Mouse (Mus musculus) T-cell, adult 2 months (primary cell): ENCODE measurements around the gene Iqcd.

ENCODE experiments used
- DNase-seq: peaks from one replicate; pipeline ENCODE4 v3.0.0; 2022; ENCODE audit warnings: low spot score

Iqcd gene

DNA sequence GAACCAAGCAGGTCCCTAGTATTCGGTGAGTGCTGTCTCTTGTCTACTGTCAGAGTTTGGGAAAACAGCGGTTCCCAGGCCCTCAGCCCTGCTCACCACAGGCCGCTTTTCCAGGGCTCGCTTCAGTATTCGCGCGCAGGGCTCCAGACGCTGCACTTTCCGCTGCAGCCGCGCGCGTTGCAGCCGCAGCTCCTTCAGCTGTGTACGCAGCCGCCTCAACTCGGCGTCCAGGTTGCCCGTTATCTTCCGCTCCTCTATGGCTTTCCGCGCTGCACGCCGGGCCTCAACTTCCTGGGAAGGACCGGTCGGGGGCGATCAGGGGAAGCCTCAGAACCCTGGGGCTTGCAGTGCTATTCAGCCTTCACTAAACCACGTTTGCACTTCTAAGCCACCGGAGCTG lies 42.3 kb downstream of the Iqcd start:
- DNase-seq = peak; percentile 20

GRCm38 (mm10) chr5:120631892-120632291 lies 43.1 kb downstream of the Iqcd start:
- DNase-seq = no peak

GRCm38 (mm10) chr5:120634131-120634530 lies 45.3 kb downstream of the Iqcd start, which contains the start of gene Cfap73:
TSS of gene Cfap73 (minus strand) at chr5:120634235.
- DNase-seq = no peak

DNA sequence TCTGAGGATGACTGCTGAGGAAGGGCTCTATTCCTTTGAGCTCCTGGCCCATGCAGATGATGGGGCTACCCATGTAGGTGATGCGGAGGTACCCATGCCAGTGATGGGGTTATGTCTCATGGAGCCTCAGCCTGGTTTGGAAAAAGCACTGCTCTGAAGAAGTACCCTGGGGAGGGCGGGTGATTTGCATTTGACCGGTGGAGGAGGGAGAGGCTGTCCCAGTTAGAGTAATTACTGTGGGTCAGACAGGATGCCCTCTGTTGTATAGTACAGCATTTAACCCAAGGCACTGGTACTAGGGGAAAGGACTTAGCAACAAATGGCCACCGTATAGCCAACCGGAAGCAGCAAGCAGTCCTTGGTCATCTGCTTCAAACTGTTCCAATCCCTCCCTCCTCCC lies 46.0 kb downstream of the Iqcd start:
- no peak for DNase-seq

- no peak for DNase-seq
Measured at GRCm38 (mm10) chr5:120635633-120636032, 46.8 kb downstream of the Iqcd start.

DNA sequence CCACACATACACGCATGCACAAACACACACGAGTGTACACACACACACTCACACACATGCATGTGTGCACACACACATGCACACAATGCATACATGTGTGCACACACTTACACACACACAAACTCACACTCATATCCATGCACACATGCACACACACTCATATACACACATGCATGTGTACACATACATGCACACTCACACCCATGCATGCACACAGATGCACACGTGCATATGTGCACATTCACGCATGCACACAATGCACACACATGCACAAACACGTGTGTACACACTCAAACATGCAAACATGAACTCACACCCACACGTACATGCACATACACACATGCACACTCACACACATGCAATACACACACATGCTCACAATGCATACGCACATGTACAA lies 51.3 kb downstream of the Iqcd start:
- DNase-seq = no peak

GRCm38 (mm10) chr5:120643365-120644085 lies 54.7 kb downstream of the Iqcd start:
- no peak for DNase-seq

DNA sequence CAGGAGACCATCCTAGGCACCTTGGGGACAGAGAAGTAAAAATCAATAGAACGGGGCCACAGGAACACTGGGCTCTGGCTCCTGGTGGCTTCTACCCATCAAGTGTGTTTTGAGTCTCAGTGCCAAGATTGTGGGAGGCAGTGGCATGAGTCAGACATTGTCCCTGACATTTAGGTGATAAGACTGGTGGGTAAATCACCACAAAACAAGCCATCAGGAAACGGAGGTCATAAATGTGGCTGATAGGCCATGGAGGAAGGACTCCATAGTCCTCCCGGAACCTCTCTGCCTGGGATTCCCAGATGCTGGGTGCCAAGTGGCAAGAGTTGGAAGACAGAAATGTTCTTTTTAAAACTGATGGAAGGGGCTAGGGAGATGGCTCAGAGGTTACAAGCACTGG lies 55.4 kb downstream of the Iqcd start:
- DNase-seq = no peak

DNA sequence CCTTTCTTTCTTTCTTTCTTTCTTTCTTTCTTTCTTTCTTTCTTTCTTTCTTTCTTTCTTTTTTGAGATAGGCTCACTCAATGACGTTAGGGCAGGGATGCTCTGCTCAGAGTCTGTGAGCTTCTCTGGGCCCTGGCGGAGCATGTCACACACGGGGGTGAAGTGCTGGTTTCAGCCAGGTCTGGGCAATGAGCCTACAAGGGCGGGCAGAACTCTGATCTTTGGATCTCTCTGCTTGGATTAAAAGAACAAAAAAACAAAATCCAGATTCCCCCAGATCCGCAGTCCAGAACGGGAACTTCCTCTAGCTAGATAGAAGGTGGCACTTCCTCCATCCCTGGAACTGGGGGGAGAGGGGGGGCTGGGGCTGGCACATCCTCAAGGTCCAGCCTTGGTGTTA lies 57.0 kb downstream of the Iqcd start:
- no peak for DNase-seq

- no peak for DNase-seq
Measured at GRCm38 (mm10) chr5:120647361-120647760, 58.5 kb downstream of the Iqcd start.

GRCm38 (mm10) chr5:120647814-120648491 lies 59.1 kb downstream of the Iqcd start:
- DNase-seq = peak; percentile 41

DNA sequence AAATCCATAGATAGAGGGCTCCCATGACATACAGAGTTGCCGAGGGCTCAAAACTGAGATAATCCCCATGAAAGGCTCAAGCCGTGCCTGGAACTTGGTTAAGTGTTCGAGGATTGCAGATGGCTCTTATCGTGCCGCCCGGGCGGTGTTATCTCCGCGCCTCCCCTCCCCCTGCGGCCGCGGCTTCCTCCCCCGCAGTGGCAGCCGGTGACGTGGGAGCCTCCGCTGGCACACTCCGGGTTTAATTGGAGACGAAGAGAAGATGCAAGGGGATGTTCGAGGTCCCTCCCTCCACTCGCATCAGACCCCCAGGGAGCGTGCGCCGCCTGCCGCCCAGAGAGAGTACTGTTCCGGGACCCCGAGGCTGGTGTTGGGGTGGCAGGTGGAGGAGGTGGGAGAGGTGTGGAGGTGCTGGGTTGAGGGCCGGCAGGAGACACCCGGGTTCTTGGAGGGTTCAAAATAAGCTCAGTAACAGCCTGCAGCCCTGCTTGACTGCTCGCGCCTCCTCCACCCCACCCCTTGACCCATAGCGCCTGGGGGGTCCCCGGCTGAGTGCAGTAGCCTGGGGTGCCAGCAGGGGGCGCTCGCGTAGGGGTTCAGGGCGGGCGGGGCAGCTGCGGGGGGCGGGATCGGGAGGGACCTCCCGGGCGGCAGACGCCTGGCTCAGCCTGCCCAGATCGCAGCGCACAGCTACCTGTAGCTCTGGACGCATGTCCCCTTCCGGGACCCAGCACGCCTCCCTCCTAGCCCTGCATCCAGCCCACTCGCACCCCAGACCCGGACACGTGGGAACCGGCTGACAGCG lies 60.0 kb downstream of the Iqcd start, which contains the start of gene Rasal1:
Rasal1 (plus strand) TSS at position 244 of the 805 bp plus-strand sequence.
- peak; percentile 94 for DNase-seq

DNA sequence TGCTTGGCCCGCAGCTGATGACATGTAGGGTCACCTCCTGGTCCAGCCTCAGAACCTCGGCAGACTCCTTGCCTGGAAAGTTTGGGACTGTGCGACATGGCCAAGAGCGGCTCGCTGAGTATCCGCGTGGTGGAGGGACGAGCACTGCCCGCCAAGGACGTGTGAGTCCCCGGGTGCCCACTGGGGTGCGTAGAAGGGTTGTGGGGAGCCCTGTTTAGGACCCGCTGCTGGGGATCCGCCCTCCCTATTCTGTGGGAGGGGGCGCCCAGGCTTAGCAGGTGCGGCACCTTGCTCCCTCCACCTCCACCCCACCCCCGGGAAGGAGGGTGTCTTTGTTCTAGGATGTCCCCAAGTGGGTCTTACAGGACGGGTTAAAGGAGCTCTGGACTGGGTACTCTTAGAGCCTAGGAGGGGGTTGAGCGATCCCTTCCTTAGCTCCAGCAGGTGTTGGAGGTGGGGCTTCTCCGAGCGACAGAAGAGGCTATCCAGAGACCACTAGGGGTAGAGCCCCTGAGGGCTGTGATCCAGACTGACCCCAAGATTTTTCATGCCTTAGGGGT lies 60.6 kb downstream of the Iqcd start:
- no peak for DNase-seq

DNA sequence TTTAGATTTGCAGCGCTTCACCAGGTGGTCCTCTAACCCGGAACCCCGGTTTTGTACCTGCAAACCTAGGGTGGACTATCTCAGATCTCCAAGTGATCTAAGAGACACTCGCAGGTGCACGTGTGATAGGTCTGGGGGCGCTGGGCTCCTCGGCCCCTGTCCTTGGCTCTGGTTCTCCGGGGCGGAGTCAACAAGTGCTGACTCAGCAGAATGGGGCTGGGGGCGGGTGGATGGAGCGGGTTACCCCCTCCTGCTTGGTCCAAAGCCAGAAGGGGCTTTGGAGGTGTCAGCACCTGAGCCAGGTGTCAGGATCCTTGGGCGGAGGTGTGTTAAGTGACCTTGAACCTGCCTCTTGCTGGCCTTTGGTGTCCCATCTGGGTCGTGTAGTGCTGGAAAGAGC lies 61.1 kb downstream of the Iqcd start:
- no peak for DNase-seq

GRCm38 (mm10) chr5:120651230-120651629 lies 62.4 kb downstream of the Iqcd start:
- DNase-seq = no peak

DNA sequence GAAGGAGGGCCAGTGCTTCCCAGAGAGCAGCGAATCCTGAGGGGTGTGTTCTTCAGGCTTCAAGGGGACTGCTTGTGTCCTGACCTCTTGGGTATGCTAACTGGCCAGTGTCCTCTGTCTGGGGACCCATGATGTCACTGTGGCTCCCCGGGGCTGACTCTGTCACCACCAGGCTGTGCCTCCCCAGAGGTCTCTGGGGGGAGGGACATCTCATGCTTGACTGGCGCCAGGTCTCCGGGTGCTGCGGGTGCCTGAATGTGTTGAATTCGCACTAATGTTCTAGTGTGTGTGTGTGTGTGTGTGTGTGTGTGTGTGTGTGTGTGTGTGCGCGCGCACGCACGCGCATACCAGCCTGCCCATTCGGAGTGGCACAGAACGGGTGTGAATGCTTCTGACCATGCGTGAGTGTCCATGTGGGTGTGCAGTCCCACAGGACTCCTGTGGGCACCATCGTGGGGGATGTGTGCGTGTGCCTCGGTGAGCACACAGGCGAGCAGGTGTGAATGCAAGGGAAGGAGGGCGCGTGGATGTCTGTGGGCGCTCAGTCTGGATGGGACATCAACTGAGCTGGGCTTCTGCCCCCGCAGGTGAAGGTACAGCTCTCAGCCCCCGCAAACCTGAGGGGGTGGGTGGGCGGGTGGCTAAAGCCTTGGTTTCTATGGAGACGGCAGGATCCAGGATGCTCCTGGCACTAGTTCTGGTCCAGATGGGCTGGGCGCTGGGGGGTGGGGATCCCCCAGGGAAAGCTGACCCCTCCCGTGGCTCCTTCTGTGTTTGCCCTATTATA lies 64.3 kb downstream of the Iqcd start:
- DNase-seq = no peak

- no peak for DNase-seq
Measured at GRCm38 (mm10) chr5:120653873-120654272, 65.1 kb downstream of the Iqcd start.

- DNase-seq = no peak
Measured at GRCm38 (mm10) chr5:120656281-120656751, 67.5 kb downstream of the Iqcd start.
